Mouse (Mus musculus) heart, embryonic 14.5 days (tissue): ENCODE results near the gene Auts2. TPM values are rescaled to one million over a fixed set of nuclear protein-coding genes. Genes with fewer than 3 reads are reported as not detected.
A peak's percentile ranks its signal among the peaks of the same experiment; 100 is the strongest.

Experiments
- ATAC-seq: fragments of 200-750 bp; cut with Nextera tagmentation; 2 replicates; pipeline ENCODE4 v1.8.0; 2017; ENCODE audit warnings: low read depth, moderate TSS enrichment; ENCODE audit not compliant: insufficient number of reproducible peaks, insufficient read depth, low FRiP score
- H3K27ac ChIP-seq, 2 experiments: fragments of 200-500 bp in 1 of 2; fragments of 300-500 bp in 1 of 2; sonication (generic) in 1 of 2; replicated peaks in 1 of 2; 2 replicates each; pipeline ENCODE4 v1.5.1; 2012 to 2014; ENCODE audit warnings: low read depth in 2 of 2, low read length in 2 of 2, control low read depth in 1 of 2, mild to moderate bottlenecking in 1 of 2, mixed read lengths in 1 of 2; ENCODE audit not compliant: control insufficient read depth in 1 of 2, insufficient read depth in 1 of 2
- H3K27me3 ChIP-seq: fragments of 300-500 bp; sonication (generic); 2 replicates; pipeline ENCODE4 v1.6.1; 2014; ENCODE audit warnings: mild to moderate bottlenecking, low read length, control low read depth; ENCODE audit not compliant: control insufficient read depth, insufficient read depth
- H3K36me3 ChIP-seq: fragments of 300-500 bp; sonication (generic); 2 replicates; pipeline ENCODE4 v1.6.1; 2014; ENCODE audit warnings: mild to moderate bottlenecking, control low read depth, low read length, mixed read lengths; ENCODE audit not compliant: control insufficient read depth, insufficient read depth
- H3K4me1 ChIP-seq, 2 experiments: fragments of 200-500 bp in 1 of 2; fragments of 300-500 bp in 1 of 2; sonication (generic) in 1 of 2; 2 replicates each; pipeline ENCODE4 v1.6.1; 2012 to 2014; ENCODE audit warnings: low read length in 2 of 2, control low read depth in 1 of 2, mixed read lengths in 1 of 2; ENCODE audit not compliant: control insufficient read depth in 2 of 2, insufficient read depth in 2 of 2
- H3K4me2 ChIP-seq: fragments of 300-500 bp; sonication (generic); 2 replicates; pipeline ENCODE4 v1.6.1; 2014; ENCODE audit warnings: mild to moderate bottlenecking, low read length
- H3K4me3 ChIP-seq, 2 experiments: fragments of 200-500 bp in 1 of 2; fragments of 300-500 bp in 1 of 2; sonication (generic) in 1 of 2; 2 replicates each; pipeline ENCODE4 v1.5.1; 2012 to 2014; ENCODE audit warnings: low read length in 2 of 2, mild to moderate bottlenecking in 2 of 2, control low read depth in 1 of 2, low read depth in 1 of 2, moderate library complexity in 1 of 2; ENCODE audit not compliant: control insufficient read depth in 1 of 2, insufficient read depth in 1 of 2
- H3K9ac ChIP-seq: fragments of 300-500 bp; sonication (generic); 2 replicates; pipeline ENCODE4 v1.6.1; 2014; ENCODE audit warnings: mild to moderate bottlenecking, low read length
- H3K9me3 ChIP-seq: fragments of 300-500 bp; sonication (generic); 2 replicates; pipeline ENCODE4 v1.6.1; 2016; ENCODE audit warnings: low read length, control low read depth; ENCODE audit not compliant: control insufficient read depth
- WGBS: fragments of 180-500 bp; shearing (Covaris S2); extraction: QIAGEN DNeasy Blood & Tissue Kit; methylation state at CpG from one replicate; pipeline ENCODE4 v1.1.7; 2014; 5-methylcytosine and 5-hydroxymethylcytosine counted together
- polyA plus RNA-seq: library from polyadenylated mRNA; unstranded; fragments of >200 nt; fragmentation: Nextera tagmentation; extraction: Ambion mirVana; gene quantifications from 2 replicates; pipeline ENCODE4 v1.2.1, GENCODE M21; 2014

The Auts2 gene
- polyA plus RNA-seq, 1 experiment from 2014 or later = 18.0 TPM

DNA sequence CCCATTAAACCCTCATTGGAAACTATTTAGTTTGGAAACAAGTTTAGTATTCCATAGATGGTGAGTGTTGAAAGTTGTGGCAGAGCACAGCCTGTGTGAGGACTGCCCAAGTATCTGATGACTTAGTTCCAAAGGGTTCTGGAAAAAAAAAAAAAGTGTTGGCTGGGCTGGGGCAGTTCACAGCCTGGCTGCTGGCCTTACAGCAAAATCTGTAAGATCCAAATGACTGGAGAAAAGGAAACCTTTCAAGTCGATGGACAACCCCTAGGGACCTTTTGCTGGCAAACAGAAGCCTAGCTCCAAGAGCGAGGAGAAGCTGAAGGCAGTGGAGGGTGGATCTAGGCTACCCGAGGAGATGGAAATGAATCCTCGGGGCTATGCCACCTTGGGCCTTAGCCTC is 869.4 kb downstream of the Auts2 start:
- no peak overlapping the region for H3K4me2 ChIP-seq
- H3K9me3 ChIP-seq = no peaks in the 10 kb centered on the region
- no peak for ATAC-seq
- H3K27me3 ChIP-seq = no peaks in the 10 kb centered on the region
- H3K4me1 ChIP-seq = no peaks in the 10 kb centered on the region
- H3K27ac ChIP-seq = no peak overlapping the region
- 71% methylated on average over 4 of the region's 4 CpGs for WGBS
- no peaks in the 10 kb centered on the region for H3K36me3 ChIP-seq
- H3K4me3 ChIP-seq = no peak overlapping the region
- H3K9ac ChIP-seq = no peak overlapping the region

GRCm38 (mm10) chr5:131665068-131665467 is 878.1 kb downstream of the Auts2 start:
- WGBS = 85% methylated on average over 8 of the region's 8 CpGs
- H3K27ac ChIP-seq = no peak overlapping the region
- no peak for ATAC-seq
- no peak overlapping the region for H3K4me3 ChIP-seq
- peaks cover 4% of the 10 kb centered on the region; the same call in 1 of the 2 replicates for H3K9me3 ChIP-seq
- H3K9ac ChIP-seq = no peak overlapping the region
- H3K27me3 ChIP-seq = no peaks in the 10 kb centered on the region
- H3K36me3 ChIP-seq = no peaks in the 10 kb centered on the region
- no peaks in the 10 kb centered on the region for H3K4me1 ChIP-seq
- H3K4me2 ChIP-seq = no peak overlapping the region

DNA sequence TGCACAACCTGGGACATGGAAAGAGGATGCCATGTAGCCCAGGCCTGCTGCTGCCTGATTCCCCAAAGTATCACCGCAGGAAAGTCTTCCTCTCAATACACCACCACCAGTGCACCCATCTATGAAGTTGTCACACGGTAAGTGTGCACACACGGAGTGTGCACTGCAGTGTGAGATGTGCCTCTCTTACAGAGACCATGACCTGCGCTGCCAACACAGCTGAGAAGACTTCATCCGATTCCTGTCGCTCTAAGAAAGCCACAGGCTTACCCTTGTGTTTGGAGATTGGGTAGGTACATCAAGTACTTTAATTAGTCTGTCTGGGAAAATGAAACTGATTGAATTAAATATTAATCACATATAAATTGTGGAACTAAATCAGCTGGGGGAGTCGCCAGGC is 878.5 kb downstream of the Auts2 start:
- Histone ChIP-seq H3K27ac (no peak overlapping the region), H3K27me3 (no peaks in the 10 kb centered on the region), H3K4me3 (no peak overlapping the region), H3K36me3 (no peaks in the 10 kb centered on the region), H3K4me1 (no peaks in the 10 kb centered on the region), H3K4me2 (no peak overlapping the region), H3K9ac (no peak overlapping the region), H3K9me3 (peaks cover 4% of the 10 kb centered on the region; the same call in 1 of the 2 replicates)
- no peak for ATAC-seq
- WGBS = 92% methylated on average over 7 of the region's 7 CpGs

DNA sequence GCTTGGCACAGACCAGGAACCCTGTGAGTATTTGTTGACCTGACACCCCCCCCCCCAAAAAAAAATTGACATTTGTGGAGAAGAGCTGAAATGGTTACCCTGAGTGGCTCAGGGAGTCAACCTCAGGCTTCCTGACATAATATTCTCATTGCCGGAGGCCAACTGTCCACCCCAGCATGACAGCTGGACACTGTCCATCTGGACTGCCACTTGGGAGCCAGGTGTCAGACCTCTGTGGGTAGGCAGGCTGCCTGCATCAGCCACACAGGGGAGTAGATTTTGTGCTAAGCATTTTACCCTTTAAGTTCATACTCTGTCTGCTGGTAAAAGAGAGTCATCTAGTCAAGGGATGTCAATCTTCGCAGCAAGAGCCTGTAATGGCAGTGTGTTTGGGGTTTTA is 880.5 kb downstream of the Auts2 start:
- H3K27ac ChIP-seq = no peak overlapping the region

GRCm38 (mm10) chr5:131658822-131659515 is 884.2 kb downstream of the Auts2 start:
- WGBS = 90% methylated on average over 19 of the region's 19 CpGs

More for the DNA sequence above, 880.5 kb downstream of the Auts2 start:
- Histone ChIP-seq H3K9me3 (peaks cover 4% of the 10 kb centered on the region; the same call in 1 of the 2 replicates), H3K9ac (no peak overlapping the region), H3K4me3 (no peak overlapping the region), H3K4me1 (no peaks in the 10 kb centered on the region), H3K36me3 (no peaks in the 10 kb centered on the region), H3K27me3 (no peaks in the 10 kb centered on the region), H3K4me2 (no peak overlapping the region)
- 74% methylated on average over 2 of the region's 2 CpGs for WGBS
- ATAC-seq = no peak

DNA sequence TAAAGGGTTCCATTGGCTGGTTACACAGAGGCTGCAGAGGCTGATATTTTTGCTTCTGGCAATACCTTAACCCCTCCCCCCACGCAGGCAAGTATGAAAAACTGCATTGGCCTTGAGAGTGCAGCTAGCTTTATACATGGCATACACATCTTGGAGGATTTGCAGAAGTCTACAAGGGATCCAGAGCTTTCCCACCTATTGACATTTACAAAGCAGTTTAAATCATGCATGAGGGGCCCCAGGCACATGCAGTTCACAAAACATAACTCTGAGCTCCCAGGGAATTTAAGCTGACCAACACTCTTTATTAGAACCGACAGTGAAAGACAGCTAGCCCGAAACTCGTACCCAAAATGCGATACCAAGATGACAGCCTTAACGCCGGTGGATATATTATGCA is 888.9 kb downstream of the Auts2 start:
- Histone ChIP-seq H3K4me2 (no peak overlapping the region), H3K9ac (no peak overlapping the region), H3K4me1 (peaks cover 10 to 16% of the 10 kb centered on the region in 2 experiments), H3K36me3 (no peaks in the 10 kb centered on the region), H3K27ac (no peak overlapping the region), H3K4me3 (no peak overlapping the region), H3K9me3 (0 out of 2 replicates have a peak, but pooled peaks cover 3% of the 10 kb centered on the region), H3K27me3 (no peaks in the 10 kb centered on the region)
- ATAC-seq = no peak
- 79% methylated on average over 7 of the region's 7 CpGs for WGBS

More at GRCm38 (mm10) chr5:131658822-131659515, 884.2 kb downstream of the Auts2 start:
- Histone ChIP-seq H3K27ac (no peak overlapping the region), H3K4me1 (no peaks in the 10 kb centered on the region), H3K4me3 (no peak overlapping the region), H3K4me2 (no peak overlapping the region), H3K9ac (no peak overlapping the region), H3K9me3 (peaks cover 7% of the 10 kb centered on the region; the same call in 1 of the 2 replicates), H3K36me3 (no peaks in the 10 kb centered on the region), H3K27me3 (no peaks in the 10 kb centered on the region)
- ATAC-seq = no peak

- H3K27ac ChIP-seq = peak overlapping the region; percentile 89 to 91
- H3K27me3 ChIP-seq = no peaks in the 10 kb centered on the region
- H3K4me2 ChIP-seq = peak overlapping the region; percentile 44
- peak; percentile 71 for ATAC-seq
- WGBS = 27% methylated on average over 11 of the region's 11 CpGs
- peaks cover 18 to 33% of the 10 kb centered on the region in 2 experiments for H3K4me1 ChIP-seq
- H3K4me3 ChIP-seq = no peak overlapping the region
- H3K9me3 ChIP-seq = no peaks in the 10 kb centered on the region
- H3K36me3 ChIP-seq = no peaks in the 10 kb centered on the region
- peak overlapping the region; percentile 50 for H3K9ac ChIP-seq
Measured at GRCm38 (mm10) chr5:131650381-131650891, 892.7 kb downstream of the Auts2 start.
